Mouse (Mus musculus) B cell, adult 62 days (primary cell): Measurements from ENCODE around the gene Tmem35b. TPM values are rescaled to one million over a fixed set of nuclear protein-coding genes. Genes with fewer than 3 reads are reported as not detected.

Source experiments
- total RNA-seq: library from RNA; stranded (reverse); gene quantifications from 4 replicates; pipeline ENCODE4 v1.2.4, GENCODE M21; 2023

Tmem35b gene
- 6.9 to 9.3 TPM (median 7.7 TPM) in 4 replicates for total RNA-seq

DNA sequence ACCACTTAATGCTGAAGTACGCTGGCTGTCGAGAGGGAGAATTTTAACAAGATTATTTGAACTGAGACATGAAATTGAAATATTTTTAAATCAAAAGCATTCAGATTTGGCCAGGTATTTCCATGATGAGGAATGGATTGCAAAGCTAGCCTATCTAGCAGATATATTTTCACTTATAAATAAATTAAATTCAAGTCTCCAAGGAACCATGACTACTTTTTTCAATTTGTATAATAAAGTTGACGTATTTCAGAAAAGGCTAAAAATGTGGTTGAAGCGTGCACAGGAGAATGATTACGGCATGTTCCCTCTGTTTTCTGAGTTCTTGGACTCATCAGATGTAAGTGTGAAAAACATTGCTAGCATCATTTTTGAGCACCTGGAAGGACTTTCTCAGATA lies at the start of gene Tmem35b:
Gene Tmem35b, plus strand, starts transcription at position 301 of the 400 bp plus-strand sequence.

DNA sequence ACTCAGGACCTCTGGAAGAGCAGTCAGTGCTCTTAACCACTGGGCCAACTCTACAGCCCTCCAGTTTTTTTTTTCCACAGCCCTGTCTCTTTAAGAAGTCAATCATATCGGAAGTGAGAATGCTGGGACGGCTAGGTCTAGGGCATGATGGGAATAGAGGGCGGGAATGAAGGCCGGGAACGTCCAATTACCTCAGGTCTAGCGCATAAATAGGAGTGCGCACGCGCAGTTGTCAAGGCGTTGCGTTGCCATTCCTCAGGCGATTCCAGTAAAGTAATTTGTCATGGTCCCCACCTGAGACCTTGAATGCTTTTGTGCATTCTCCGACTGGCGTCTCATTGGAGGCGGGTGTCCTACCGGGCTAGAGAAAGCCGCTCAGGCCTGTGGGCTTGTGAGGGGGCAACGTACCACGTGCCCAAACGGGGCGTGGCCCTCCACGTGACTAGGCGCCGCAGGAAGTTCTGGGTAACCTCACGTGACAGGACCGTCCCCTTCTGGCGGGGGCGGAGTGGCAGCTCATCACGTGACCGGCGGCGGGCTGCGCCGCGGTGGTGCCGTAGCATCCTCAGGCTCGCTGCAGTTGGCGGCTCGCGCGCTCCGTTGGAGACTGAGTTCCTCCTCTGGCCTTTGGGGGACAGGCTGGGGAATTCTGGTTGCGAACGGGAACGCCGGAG lies 46.5 kb upstream of the Tmem35b start, which contains the start of gene Zmym6:
Gene Zmym6, plus strand, starts transcription at position 509 of the 674 bp plus-strand sequence.

GRCm38 (mm10) chr4:127168914-127169345 lies 45.4 kb downstream of the Tmem35b start, which contains the start of gene Dlgap3:
Gene Dlgap3, plus strand, starts transcription at chr4:127169204.

Other genes starting within 250 kb of the Tmem35b start
- gene Zmym4, start 155.6 kb upstream of the Tmem35b start, total RNA-seq: 49.7 to 61.0 TPM (median 52.7 TPM) in 4 replicates
- 909 to 980 TPM (median 975 TPM) in 4 replicates for gene Sfpq, start 102.4 kb upstream of the Tmem35b start, total RNA-seq
- 11.4 to 17.4 TPM (median 14.5 TPM) in 4 replicates for gene Zmym1, start 62.5 kb upstream of the Tmem35b start, total RNA-seq
- gene Zmym6, start 46.3 kb upstream of the Tmem35b start, total RNA-seq: 24.1 to 34.9 TPM (median 29.3 TPM) in 4 replicates
- gene Dlgap3, start 45.5 kb downstream of the Tmem35b start, total RNA-seq: 0.42 to 1.5 TPM (median 0.82 TPM) in 4 replicates
- 18.9 to 22.4 TPM (median 21.8 TPM) in 4 replicates for gene Smim12, start 120.1 kb downstream of the Tmem35b start, total RNA-seq
- not detected in 4 replicates for gene Gja4, start 190.3 kb downstream of the Tmem35b start, total RNA-seq
- gene Gjb3, start 207.2 kb downstream of the Tmem35b start, total RNA-seq: not detected in 4 replicates
- not detected in 4 replicates for gene Gjb4, start 230.4 kb downstream of the Tmem35b start, total RNA-seq
- not detected in 4 replicates for gene Gjb5, start 234.5 kb downstream of the Tmem35b start, total RNA-seq